In the genomic region with DNA sequence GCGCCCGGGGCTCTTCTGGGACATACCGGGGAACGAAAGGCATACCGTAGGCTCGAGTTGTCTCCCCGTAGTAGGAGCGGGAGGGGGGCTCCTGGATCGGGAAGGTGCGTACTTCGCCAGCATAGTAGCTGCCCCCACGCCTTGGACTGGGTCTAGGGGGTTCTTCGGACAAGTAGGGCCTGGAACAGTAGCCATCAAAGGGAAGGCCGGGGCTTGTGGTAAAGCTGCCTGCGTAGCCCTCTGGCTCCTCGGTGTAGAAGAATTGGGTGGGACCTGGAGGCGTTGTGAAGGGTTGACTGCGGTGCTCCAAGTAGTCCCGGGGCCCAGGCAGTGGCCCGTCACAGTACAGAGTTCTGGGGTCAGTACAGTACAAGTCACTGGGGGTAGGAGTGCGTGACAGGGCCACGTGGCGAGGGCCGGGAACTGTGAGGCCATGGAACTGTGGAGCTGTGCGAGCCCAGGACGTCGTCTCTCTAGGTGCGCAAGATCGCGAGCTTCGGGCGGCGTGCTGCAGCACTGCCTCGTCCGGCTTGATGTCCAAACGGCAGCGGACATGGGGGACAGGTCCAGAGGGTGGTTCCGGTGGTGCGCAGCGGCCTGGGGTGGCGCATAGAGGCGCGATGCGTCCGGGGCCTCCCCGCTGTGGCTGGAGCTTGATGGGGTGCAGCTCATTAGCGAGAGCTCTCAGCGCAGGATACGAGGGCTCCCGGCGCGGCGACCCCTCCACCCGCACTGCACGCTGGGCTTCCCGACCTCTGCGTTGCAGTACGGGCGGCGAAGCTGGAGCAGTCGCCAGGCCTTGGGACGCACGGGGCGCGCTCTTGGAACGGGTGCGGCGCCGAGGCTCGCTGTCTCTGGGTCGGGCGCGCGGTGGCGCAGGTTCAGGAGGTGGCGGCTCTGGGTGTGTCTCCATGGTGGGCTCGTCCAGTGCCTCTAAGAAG, we compare ENCODE assay signal across 8 mouse cellular contexts. TPM values are rescaled to one million over a fixed set of nuclear protein-coding genes. Genes with fewer than 3 reads are reported as not detected.
DNase-seq lines count a peak whose midpoint lies in the region; ATAC-seq lines count a peak whose summit lies in the region.
"Had no signal": no experiment of that assay in that cellular context is flagged by ENCODE, and none has a peak within 500 bp of the region (broad histone marks: within the 10 kb centered on the region; RNA-seq: fewer than 3 reads in every experiment).

No protein-coding gene starts in this region.

- peak; percentile 32 for DNase-seq in embryo, embryonic 9.5 days (ENCODE audit: extremely low spot score)
- peak; percentile 50 for DNase-seq in naive thymus-derived CD4-positive, alpha-beta T cell, adult 2 months (ENCODE audit: low read depth)
- DNase-seq in lung, postnatal 10 days: no peak

- H3K4me1 ChIP-seq in megakaryocyte, embryonic 14.5 days: peaks cover 77% of the 10 kb centered on the region
- H3K4me1 ChIP-seq in hindbrain, embryonic 12.5 days: peaks cover 69% of the 10 kb centered on the region

- H3K4me3 ChIP-seq in megakaryocyte, embryonic 14.5 days (replicated peaks): peak overlapping the region; percentile 76
- H3K4me3 ChIP-seq in hindbrain, embryonic 12.5 days: peak overlapping the region; percentile 16

- H3K36me3 ChIP-seq in megakaryocyte, embryonic 14.5 days (replicated peaks; ENCODE audit: low read length): peaks cover 17% of the 10 kb centered on the region
- peaks cover 13% of the 10 kb centered on the region for H3K36me3 ChIP-seq in hindbrain, embryonic 12.5 days

- H3K27me3 ChIP-seq in megakaryocyte, embryonic 14.5 days (replicated peaks): peaks cover 61% of the 10 kb centered on the region
- H3K27me3 ChIP-seq in hindbrain, embryonic 12.5 days: peaks cover 58% of the 10 kb centered on the region

- peaks cover 39% of the 10 kb centered on the region for H3K9me3 ChIP-seq in megakaryocyte, embryonic 14.5 days
- no peaks in the 10 kb centered on the region for H3K9me3 ChIP-seq in hindbrain, embryonic 12.5 days (replicated peaks)

- no peak overlapping the region for H3K9ac ChIP-seq in hindbrain, embryonic 12.5 days

- WGBS in hindbrain, embryonic 12.5 days: 5% methylated on average over 77 of the region's 77 CpGs

- H3K27ac ChIP-seq in hindbrain, embryonic 12.5 days: no peak overlapping the region

- H3K4me2 ChIP-seq in hindbrain, embryonic 12.5 days (replicated peaks): peak overlapping the region; percentile 40

- no peak for ATAC-seq in megakaryocyte, adult 5-6 weeks (ENCODE audit: poor library complexity, severe bottlenecking)
- ATAC-seq in hindbrain, embryonic 12.5 days (ENCODE audit: low FRiP score): no peak
- no peak for ATAC-seq in activated CD4-positive, CD25-positive, alpha-beta regulatory T cell, adult 4 months

RNA-seq across cellular contexts. Expression of a gene that starts 2.5 kb away (rescaled TPM):
- polyA plus RNA-seq in megakaryocyte, embryonic 14.5 days (2012; ENCODE audit: insufficient read depth, low replicate concordance): 0.44 and 0.85 TPM in 2 replicates
- total RNA-seq in megakaryocyte, adult 5-6 weeks (2015): not detected in 2 replicates
- not detected in 2 replicates for total RNA-seq in megakaryocyte, adult 5-6 weeks (2017)
- 2.4 and 3.1 TPM in 2 replicates for polyA plus RNA-seq in hindbrain, embryonic 12.5 days (2016; fragmentation: Nextera tagmentation; extraction: Ambion mirVana)
- under 1 TPM in 1 of 2 experiments, not detected in 1; 0.07 TPM for polyA plus RNA-seq in activated CD4-positive, CD25-positive, alpha-beta regulatory T cell, adult 4 months (2017; shearing (Covaris generic))
- total RNA-seq: neutrophil, adult 5-6 weeks had no signal

RNA-seq across cellular contexts. Expression of a gene that starts 4.0 kb away (rescaled TPM):
- 4.7 TPM in 1 of 2 replicates, not detected in the other for polyA plus RNA-seq in megakaryocyte, embryonic 14.5 days (2012; ENCODE audit: insufficient read depth, low replicate concordance)
- total RNA-seq in megakaryocyte, adult 5-6 weeks (2015): 12.7 and 15.1 TPM in 2 replicates
- total RNA-seq in megakaryocyte, adult 5-6 weeks (2017): 8.4 and 11.8 TPM in 2 replicates
- polyA plus RNA-seq in hindbrain, embryonic 12.5 days (2016; fragmentation: Nextera tagmentation; extraction: Ambion mirVana): 131 and 162 TPM in 2 replicates
- 10 to 100 TPM; 55.3 to 61.6 TPM for polyA plus RNA-seq in activated CD4-positive, CD25-positive, alpha-beta regulatory T cell, adult 4 months (2017; shearing (Covaris generic))

RNA-seq across cellular contexts. Expression of a gene that starts 4.4 kb away (rescaled TPM):
- polyA plus RNA-seq in megakaryocyte, embryonic 14.5 days (2012; ENCODE audit: insufficient read depth, low replicate concordance): 0.75 TPM in 1 of 2 replicates, not detected in the other
- 0.09 and 2.3 TPM in 2 replicates for total RNA-seq in megakaryocyte, adult 5-6 weeks (2015)
- 0.15 and 5.0 TPM in 2 replicates for total RNA-seq in megakaryocyte, adult 5-6 weeks (2017)
- 4.7 and 6.7 TPM in 2 replicates for polyA plus RNA-seq in hindbrain, embryonic 12.5 days (2016; fragmentation: Nextera tagmentation; extraction: Ambion mirVana)
- polyA plus RNA-seq in activated CD4-positive, CD25-positive, alpha-beta regulatory T cell, adult 4 months (2017; shearing (Covaris generic)): under 1 TPM; 0.40 to 0.91 TPM

RNA-seq across cellular contexts. Expression of a gene that starts 21.4 kb away (rescaled TPM):
- polyA plus RNA-seq in megakaryocyte, embryonic 14.5 days (2012; ENCODE audit: insufficient read depth, low replicate concordance): 316 and 1,404 TPM in 2 replicates
- total RNA-seq in megakaryocyte, adult 5-6 weeks (2015): 155 and 171 TPM in 2 replicates
- total RNA-seq in megakaryocyte, adult 5-6 weeks (2017): 133 and 145 TPM in 2 replicates
- 377 TPM in 2 replicates for polyA plus RNA-seq in hindbrain, embryonic 12.5 days (2016; fragmentation: Nextera tagmentation; extraction: Ambion mirVana)
- polyA plus RNA-seq in activated CD4-positive, CD25-positive, alpha-beta regulatory T cell, adult 4 months (2017; shearing (Covaris generic)): 100 to 1,000 TPM; 290 to 402 TPM

RNA-seq across cellular contexts. Expression of a gene that starts 29.3 kb away (rescaled TPM):
- polyA plus RNA-seq in megakaryocyte, embryonic 14.5 days (2012; ENCODE audit: insufficient read depth, low replicate concordance): 36.6 and 58.2 TPM in 2 replicates
- total RNA-seq in megakaryocyte, adult 5-6 weeks (2015): 18.3 and 25.7 TPM in 2 replicates
- total RNA-seq in megakaryocyte, adult 5-6 weeks (2017): 34.0 and 43.0 TPM in 2 replicates
- 70.0 and 72.3 TPM in 2 replicates for polyA plus RNA-seq in hindbrain, embryonic 12.5 days (2016; fragmentation: Nextera tagmentation; extraction: Ambion mirVana)
- 10 to 100 TPM; 16.1 to 19.8 TPM for polyA plus RNA-seq in activated CD4-positive, CD25-positive, alpha-beta regulatory T cell, adult 4 months (2017; shearing (Covaris generic))
